Mouse (Mus musculus) CH12F3 (cell line): Measurements from ENCODE around the gene F11r.

Source experiments
- in situ Hi-C: fragments of 300-500 bp; cut with MboI; formaldehyde crosslinking; loops from 2 replicates; pipeline ENCODE4 v1.14.3; 2020; ENCODE audit warnings: low sequenced_read_pairs

Gene F11r

DNA sequence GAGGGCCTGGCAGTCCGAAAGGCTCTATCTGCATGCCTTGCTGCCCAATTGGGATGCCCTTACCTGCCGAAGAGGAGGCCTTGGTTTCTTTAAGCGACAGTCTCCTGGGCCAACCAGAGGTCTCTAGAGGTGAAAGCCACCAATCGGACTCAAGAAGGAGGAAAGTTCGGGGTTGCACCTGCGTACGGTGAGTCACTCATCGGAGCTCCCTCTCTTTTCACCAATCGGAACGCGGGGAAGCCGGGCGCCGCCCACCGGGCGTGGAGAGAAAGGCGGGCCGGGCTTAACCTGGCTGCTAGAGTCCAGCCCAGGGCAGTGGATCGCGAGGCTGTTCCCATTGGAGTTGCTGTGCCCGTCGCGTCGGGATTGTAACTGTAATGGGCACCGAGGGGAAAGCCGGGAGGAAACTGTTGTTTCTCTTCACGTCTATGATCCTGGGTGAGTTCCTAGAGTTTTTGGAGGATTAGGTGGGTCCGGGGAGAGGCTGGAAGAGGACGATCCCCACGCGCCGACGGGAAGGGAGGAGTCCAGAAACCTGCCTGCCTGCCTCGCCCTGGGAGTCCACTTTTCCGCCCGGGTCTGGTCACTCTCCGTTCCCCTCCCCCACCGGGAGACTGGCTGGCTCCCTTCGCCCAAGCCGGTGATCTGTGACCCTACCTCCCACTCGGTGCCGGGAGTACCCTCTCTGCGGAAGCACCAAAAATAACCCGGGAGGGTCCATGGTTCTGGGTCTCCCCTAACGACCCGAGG, at the start of gene F11r:
Gene F11r (plus strand): TSS at position 272 of the 750 bp plus-strand sequence.
- in situ Hi-C loops: no loop called here

DNA sequence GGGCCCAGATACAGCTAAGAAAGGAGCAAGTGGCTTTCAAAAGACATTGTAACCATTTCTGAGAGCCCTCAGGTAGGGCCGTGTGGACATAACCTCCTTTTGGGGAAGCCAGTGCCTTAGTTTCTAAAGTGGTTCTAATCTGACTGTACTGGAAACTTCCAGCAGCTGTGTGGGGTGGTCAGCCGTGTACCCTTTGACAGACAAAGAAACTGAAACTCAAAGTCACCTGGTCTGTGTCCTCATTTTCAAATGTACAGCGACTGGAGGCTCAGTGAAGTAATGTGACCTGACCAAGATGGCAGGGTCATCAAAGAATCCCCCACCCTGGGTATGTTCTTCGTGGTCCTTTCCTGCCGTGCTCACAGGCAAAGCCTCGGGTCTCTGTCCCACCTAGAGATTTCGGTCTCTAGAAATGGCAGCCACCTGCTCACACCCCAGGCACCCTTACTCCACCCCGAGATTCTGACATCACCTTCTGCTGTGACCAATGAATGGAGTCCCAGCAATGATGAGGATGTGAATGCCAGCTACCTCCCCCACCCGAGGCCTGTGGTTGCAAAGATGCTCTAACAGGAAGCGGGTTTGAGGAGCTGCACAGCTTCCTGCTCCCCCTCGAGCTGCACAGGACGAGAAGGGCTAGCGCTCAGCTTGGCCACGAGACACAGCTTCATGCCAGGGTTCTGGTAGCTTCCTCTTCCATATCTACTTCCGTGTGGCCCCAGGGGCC, 48.8 kb upstream of the F11r start, which contains the start of gene Arhgap30:
Gene Arhgap30 (plus strand): TSS at position 579 of the 727 bp plus-strand sequence.
- in situ Hi-C loops: no loop called here

DNA sequence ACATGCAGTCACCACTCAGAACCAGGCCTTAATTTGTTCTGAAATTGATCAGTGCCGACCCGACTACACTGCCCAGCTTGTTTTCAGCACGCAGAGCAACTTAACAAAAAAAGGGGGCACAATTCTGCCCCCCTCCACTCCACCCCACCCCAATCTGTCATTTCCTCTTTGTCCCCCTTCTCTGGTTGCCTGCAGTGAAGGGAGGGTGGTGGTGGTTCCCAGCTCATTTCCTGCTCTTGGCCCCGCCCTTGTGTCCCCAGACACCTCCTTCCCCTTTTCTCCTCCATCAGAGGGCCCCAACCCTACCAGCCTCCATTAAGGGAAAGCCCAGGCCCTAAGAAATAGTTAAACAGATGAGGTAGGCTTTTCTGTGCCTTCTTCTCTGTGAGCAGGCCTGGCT, 47.2 kb upstream of the F11r start:
- in situ Hi-C loops: no loop called here

DNA sequence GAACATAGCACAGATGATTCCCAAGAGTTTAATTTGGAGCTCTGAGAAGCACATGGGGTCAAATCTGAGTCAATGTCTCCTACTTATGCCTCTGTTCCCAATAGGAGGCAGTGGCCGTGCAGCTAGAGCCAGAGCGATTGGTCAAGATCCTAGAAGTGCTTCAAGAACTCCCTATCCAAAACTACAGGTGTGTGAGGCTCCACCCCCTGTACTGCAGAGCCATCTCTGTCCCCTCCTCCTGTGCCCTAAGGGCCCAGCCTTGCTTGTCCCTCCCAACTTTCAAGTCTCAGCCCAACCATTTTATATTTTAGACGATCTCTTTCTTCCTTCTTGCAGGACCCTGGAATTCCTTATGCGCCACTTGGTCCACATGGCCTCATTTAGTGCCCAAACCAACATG, 35.5 kb upstream of the F11r start:
- in situ Hi-C loops: no loop called here

DNA sequence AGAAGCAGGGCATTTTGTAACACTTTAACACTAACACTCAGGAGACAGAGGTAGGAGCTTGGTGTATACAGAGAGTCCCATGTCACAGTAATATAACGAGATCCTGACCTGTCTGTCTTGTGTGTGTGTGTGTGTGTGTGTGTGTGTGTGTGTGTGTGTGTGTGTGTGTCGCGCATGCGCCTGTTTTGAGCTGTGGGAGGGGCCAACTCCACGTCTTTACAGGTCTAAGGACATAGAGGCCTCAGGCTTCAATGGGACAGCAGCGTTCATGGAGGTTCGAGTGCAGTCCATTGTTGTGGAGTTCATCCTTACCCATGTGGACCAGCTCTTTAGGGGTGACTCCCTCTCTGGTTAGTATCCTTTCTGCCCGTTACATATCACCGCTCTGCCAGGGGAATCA, 34.3 kb upstream of the F11r start:
- in situ Hi-C loops: no loop called here

DNA sequence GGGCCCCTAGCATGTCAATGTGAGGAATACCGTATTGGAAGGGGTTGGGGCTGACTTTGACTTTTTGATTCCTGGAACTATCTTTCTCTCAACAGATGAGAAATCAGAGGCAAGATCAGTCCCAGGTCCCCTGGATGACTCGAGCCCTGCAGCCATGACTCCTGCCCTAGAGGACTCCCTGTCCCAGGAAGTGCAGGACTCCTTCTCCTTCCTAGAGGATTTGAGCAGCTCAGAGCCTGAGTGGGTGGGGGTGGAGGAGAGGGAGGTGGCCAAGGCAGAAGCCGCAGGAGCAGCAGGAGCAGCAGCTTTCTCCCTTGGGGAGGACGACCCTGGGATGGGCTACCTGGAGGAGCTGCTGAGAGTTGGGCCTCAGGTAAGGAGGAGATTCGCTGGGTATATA, 30.1 kb upstream of the F11r start:
- in situ Hi-C loops: no loop called here

DNA sequence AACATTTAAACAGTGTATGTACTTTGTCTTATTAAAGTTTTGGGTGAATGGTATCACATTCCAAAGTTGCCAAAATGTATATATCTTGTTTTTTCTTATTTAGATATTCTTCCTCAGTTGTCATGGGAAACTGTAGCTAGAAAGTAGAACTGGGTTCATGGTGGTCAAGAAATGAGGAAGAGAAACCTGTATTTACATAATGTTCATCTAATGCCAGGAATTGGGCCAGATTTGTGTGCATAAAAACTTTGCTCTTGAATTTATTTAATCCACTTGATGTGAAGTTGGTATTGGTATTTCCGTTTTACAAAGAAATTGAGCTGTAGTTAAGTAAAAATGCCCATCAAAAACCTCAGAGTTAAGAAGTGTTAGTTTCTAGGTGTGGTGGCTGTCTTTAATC, 27.1 kb upstream of the F11r start:
- in situ Hi-C loops: no loop called here

DNA sequence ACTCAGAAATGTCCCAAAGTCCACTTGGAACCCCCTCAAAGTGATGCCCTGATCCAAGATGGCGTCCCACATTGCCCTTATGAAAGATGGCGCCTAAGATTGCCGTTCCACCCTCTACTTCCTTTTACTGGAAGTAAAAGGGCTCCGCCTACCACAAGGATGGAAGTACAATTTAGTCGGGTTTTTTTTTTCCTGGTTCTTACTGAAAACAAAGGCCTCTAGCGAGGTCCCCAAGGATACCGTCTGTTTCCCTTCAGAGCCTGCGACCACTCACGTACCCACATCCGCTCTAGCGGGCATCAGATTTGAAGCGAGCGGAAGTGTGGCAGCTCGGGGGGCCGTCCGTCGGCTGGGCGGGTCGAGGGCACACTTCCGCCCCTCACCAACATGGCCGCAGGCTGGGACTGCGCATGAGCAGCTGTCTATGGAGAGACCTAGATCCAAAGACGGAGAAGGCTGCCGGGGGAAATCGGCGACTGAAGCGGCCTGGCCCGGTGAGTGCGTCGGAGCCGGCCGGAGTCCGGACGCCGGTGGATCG, 26.3 kb upstream of the F11r start, which contains the start of gene Usf1:
Gene Usf1 (plus strand): TSS at position 367 of the 538 bp plus-strand sequence.
- in situ Hi-C loops: no loop called here

DNA sequence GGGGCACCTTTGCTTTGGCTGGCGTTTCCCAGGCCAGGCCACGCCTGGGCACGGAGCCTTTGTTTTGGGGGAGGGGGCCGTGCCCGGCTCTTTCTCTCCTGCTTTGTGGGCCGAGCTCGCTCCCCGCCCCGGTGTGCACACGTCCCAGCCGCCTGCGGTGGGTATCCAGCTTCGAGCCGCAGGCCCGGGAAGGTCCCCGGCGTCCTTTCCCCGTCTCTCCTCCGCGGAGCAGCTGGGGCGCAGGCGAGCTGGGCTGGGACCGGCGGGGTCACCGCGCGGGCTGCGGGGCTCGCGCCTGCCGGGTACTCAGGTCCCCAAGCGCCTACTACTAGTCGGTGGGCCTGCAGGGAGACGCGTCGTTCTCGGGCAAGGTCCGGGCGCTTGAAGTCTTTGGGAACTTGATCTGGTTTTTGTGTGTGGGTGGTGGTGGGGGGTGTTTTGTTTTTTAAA, 25.8 kb upstream of the F11r start:
- in situ Hi-C loops: no loop called here

DNA sequence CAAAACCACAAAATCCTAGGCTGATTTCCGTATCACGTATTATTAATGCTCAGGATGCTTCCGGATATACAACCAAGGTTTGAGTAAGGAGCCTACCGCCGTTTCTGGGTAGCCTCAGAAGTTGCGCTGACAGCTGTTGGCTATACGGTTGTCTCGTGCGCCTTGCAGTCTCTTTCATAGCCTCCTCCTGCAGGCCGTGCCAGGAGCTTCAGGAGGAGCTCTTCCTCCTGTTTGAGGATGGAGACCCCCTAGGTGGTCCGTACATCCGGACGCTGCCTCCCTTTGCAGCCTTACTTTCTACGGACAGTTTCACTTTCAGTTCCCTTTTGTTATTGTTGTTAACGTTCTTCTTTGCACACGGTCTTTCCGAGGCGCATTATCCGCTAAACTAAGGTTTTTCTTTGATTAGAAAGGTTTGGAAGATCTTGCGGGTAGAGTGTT, 25.3 kb upstream of the F11r start:
- in situ Hi-C loops: no loop called here

DNA sequence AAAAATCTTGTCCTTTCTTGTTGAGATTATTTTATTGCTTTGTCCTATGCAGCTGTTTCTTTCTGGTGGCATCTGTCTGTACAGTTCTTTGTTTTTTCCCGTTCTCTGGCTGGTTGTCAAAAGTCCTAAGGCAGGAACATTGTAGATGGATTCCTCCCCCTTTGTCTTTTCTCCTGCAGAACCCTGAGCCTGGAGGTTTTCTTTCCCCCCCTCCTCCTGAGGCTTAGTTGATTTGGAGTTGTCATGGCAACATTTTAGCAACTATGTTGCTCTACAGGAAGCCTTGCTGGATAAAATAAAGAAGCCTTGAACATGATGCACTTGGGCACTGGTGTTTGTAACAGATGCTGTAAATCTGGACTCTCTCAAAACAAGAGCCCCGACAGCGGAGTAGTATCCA, 24.9 kb upstream of the F11r start:
- in situ Hi-C loops: no loop called here

DNA sequence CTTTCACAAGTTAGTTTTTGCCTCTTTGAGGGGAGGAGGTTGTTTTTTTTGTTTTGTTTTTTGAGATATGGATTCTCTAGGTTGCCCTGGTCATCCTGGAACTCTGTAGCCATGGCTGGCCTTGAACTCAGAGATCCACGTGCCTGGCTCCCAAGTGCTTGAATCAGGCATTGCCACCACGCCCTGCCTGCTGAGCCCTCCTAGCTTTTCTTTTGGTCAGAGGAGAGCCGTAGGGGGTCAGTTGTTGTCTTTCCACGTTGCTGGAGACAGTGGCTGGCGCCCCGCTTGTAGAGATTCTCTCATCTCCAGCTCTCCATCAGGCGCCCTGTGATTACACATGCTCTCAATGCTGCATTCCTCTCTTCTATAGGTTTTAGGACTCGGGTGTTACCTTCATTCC, 23.7 kb upstream of the F11r start:
- in situ Hi-C loops: no loop called here

DNA sequence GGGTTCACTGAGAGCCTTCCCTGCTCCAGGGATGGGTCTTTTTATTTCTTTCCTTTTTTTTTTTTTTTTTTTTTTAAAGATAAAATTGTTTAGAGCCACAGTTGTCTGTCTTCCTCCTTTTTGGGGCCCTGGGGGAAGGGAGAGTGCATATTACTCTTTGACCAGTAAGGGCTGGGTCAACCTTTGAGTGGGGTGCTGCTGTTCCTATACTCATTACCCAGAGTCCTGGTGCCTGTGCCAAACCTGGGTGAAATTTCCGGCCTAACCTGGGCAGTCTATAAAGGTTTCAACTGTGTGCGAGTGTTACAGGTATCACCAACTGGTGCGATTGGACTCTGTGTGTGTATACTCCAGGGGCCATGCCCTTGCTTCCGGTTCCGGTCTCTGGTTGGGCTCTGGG, 18.7 kb upstream of the F11r start, which contains the start of gene Tstd1:
Gene Tstd1 (plus strand): TSS at position 213 of the 400 bp plus-strand sequence.
- in situ Hi-C loops: no loop called here

DNA sequence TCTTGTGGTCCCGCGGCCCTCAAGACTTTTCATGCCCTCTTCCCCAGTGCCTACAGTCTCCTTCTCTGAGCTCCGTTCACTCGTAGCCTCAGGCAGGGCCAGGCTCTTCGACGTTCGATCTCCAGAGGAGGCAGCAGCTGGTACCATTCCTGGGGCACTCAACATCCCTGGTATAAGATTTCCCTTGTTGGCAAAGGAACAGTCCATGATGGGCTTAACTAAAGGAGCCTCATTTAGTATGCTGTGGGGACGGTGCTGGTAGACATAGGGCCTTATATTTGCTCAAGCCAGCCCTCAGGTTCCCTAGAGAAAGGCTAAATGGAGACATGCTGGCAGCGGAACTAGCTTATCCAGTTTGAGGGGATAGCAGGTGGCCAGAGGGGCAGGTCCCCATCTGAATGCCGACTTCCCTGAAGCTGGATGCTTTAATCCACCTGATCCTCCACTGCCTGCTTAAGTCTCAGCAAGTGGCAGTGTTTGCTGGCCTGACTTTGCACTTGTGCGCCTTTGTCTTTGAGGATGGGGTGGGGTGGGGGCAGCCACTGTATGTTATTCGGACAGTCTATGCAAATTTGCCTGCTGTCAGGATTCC, 17.9 kb upstream of the F11r start:
- in situ Hi-C loops: no loop called here

DNA sequence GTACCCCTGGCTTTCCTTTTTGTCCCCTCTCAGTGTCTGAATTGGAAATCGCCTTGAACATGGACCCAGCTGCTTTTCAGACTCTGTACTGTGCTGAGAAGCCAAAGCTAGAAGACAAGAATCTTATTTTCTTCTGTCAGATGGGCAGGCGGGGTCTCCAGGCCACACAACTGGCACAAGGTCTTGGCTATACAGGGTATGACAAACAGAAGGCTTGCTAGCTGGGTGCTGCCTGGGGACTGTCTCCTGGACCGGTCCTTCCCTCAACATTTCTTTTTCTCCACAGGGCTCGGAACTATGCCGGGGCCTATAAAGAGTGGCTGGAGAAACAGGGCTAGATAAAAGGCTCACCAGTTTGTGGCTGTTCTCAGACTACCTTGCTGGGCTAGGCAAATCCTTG, 17.4 kb upstream of the F11r start:
- in situ Hi-C loops: no loop called here

DNA sequence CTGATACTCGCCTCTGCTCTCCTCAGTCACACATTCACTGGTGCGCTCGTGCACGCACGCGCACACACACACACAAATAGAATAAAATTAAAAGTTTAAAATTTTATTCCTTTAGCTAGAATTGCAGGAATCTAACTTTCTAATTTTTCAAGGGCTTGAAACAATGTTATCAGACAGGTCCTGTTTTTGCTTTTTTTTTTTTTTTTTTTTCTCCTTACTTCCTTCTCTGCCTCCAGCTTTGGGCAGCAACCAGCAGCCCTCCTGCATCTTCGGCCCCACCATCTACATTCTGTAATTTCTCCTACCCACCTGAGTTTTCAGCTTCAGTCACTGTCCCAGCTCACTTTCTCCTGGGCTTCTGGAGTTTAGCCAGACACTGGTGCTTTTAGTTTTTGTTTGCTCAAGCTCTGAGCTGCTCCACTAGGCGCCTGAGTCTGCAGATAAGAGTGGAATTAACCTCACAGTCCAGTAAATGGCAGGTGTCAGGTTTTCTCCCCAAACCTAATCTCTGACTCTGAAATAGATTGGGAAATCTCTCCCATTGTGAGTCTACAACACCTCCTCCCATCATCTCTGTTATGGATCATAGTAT, 14.7 kb upstream of the F11r start:
- in situ Hi-C loops: no loop called here

DNA sequence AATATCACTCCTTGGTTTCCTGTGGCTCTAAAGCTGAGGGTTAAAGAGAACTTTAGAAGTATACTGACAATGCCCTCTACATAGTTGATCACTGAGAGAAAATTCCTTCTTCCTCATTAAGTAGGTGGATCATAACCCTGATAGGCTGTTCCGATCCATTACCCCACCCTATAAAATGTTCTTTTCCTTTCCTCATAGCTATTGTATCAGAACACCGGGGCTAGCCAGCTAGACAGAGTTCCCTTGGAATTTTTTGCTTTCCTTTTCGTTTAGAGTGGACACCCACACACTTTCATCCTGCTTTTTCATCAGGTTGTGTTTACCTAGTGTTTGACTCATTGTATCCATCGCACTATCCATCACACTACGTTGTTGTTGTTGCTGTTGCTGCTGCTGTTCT, 12.7 kb upstream of the F11r start:
- in situ Hi-C loops: no loop called here

DNA sequence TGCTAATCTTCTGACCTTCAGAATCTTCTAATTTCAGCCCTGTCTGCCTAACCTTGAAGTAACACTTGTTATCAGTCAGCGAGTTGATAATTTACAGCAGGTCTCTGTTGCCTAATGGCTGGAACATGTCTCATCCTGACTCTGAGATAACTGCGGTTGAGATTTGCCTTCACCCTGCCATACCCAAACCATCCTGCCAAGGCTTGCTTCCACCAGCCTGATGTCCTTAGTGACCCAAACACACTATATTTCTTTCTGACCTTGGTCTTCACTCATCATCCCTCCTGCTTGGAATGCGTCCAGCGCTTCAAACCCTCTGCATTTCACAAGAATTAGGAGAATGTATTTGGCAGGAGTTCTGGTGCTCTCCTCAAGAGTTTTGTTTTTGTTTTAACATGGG, 12.2 kb upstream of the F11r start:
- in situ Hi-C loops: no loop called here

DNA sequence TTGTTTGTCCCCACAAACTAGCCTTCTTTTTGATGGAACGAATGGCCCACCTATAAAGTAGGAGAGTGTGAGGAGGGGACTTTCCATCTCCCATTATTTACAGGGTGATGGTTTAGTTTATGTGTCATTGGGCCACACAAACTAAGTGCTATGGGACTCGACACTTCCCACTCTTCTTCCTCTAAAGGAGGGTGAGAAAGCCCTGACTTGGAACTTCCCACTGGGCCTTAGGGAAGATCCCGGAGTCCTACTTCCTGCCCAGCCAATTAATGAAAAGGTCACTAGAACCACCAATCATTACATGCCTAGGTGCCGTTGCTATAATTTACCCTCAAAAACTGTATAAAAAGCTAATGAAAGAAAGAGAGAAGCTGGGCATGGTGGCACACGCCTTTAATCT, 5.2 kb upstream of the F11r start:
- in situ Hi-C loops: no loop called here

DNA sequence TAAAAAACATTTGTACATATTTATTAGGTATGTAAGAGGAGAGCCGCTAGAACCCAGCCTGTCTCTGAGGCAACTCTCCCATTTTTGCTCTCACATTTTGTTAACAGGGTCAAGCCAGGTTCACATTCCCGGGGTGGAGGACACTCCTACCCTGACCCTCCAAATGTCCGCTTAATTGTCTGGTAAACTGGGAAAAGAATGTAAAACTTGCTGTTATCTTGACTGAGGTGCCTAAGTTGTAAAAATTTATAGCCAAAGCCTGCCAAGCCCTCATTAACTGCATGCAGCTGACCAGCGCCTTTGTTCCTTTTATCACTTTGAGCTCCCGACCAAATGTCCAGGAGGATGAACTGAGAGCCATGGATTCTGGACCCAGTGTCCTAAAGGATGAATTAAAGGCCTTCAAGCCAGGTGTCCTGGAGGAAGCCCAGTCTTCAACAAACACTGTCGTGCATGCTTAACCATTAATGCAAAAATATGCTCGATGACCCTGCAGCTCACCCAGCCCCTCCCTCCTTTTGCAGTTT, 2.0 kb upstream of the F11r start:
- in situ Hi-C loops: no loop called here

DNA sequence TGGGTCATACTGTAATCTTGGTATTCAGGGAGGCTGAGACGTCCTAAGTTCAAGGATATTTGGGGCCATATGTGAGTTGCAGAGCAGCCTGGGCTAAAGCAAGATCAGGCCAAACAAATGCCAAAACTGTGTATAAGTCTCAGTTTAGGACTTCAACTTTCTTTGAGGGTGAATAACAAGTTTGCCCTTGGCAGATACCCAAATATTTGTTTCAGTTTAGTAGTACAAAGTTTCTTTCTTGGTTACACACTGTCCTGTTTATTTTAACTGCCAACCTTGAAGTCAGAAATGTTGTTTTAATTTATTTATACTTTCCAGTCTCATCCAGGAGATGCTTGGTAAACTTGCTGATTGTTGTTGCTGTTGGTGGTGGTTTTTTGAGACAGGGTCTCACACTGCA, 1.4 kb upstream of the F11r start:
- in situ Hi-C loops: no loop called here
